Mouse (Mus musculus) thymus, adult 2 months (tissue): Measurements from ENCODE around the gene Wdr78.

ENCODE experiments used
- CTCF ChIP-seq: fragments of 200-500 bp; IDR thresholded peaks from 2 replicates; pipeline ENCODE4 v1.5.1; 2012; ENCODE audit warnings: mild to moderate bottlenecking, control low read depth, low read length, moderate library complexity, borderline replicate concordance; ENCODE audit not compliant: control insufficient read depth, poor library complexity, insufficient read depth; ENCODE audit errors: extremely low read depth
- POLR2A ChIP-seq: fragments of 200-500 bp; IDR thresholded peaks from 2 replicates; pipeline ENCODE4 v1.6.1; 2012; ENCODE audit warnings: mild to moderate bottlenecking, low read length, control low read depth, moderate library complexity; ENCODE audit not compliant: control insufficient read depth, poor library complexity, insufficient read depth; ENCODE audit errors: extremely low read depth

- no peak for TF ChIP-seq POLR2A
- no peak for TF ChIP-seq CTCF
These were observed 46.3 kb downstream of the Wdr78 start for GRCm38 (mm10) chr4:103067906-103068655.
